In the genomic region with DNA sequence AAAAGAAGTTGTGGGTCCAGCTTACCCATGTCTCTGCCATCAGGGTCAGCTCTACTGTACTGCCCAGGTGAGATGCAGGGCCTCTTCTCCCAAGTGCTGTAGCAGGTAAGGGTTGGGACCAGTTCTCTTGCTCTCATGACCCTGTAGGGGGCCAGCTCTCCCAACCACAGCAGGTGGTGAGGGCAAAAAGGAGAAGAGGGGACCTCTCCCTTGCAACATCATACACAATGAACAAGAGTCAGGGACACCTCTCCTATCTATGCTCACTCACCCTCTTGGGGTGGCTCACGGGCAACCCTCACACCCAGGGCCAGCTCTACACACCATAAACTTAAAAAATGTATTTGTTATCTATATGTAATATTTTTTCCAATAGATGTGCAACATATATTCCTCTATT, we compare ENCODE assay signal across 19 mouse cellular contexts. TPM values are rescaled to one million over a fixed set of nuclear protein-coding genes. Genes with fewer than 3 reads are reported as not detected.
DNase-seq lines count a peak whose midpoint lies in the region; ATAC-seq lines count a peak whose summit lies in the region.
"Had no signal": no experiment of that assay in that cellular context is flagged by ENCODE, and none has a peak within 500 bp of the region (broad histone marks: within the 10 kb centered on the region; RNA-seq: fewer than 3 reads in every experiment).

No protein-coding gene starts in this region.

- H3K9ac ChIP-seq in midbrain, embryonic 16.5 days (ENCODE audit: low read depth, low read length): no peak overlapping the region
- H3K9ac ChIP-seq: embryonic facial prominence, embryonic 12.5 days; forebrain, embryonic 13.5 days; forebrain, embryonic 15.5 days had no signal

- H3K27me3 ChIP-seq in midbrain, embryonic 16.5 days (ENCODE audit: control insufficient read depth, insufficient read depth, low read depth, low read length): no peaks in the 10 kb centered on the region
- H3K27me3 ChIP-seq: embryonic facial prominence, embryonic 12.5 days; forebrain, embryonic 13.5 days; forebrain, embryonic 15.5 days had no signal

- WGBS in midbrain, embryonic 16.5 days: 93% methylated on average over 1 of the region's 1 CpGs

- no peak overlapping the region for H3K4me3 ChIP-seq in midbrain, embryonic 16.5 days (ENCODE audit: low read depth, low read length)
- H3K4me3 ChIP-seq: embryonic facial prominence, embryonic 10.5 days; embryonic facial prominence, embryonic 12.5 days; forebrain, embryonic 13.5 days; forebrain, embryonic 15.5 days had no signal

- no peaks in the 10 kb centered on the region for H3K36me3 ChIP-seq in midbrain, embryonic 16.5 days (ENCODE audit: control insufficient read depth, insufficient read depth, low read length)
- H3K36me3 ChIP-seq: embryonic facial prominence, embryonic 10.5 days; embryonic facial prominence, embryonic 12.5 days; forebrain, embryonic 15.5 days had no signal

- H3K27ac ChIP-seq in midbrain, embryonic 16.5 days (ENCODE audit: low read length): no peak overlapping the region
- H3K27ac ChIP-seq: embryonic facial prominence, embryonic 10.5 days; embryonic facial prominence, embryonic 12.5 days; forebrain, embryonic 13.5 days; forebrain, embryonic 15.5 days had no signal

- DNase-seq in spleen, postnatal 4 days (ENCODE audit: low spot score in 2 of 2): no peak
- DNase-seq in frontal cortex, postnatal 36 days (ENCODE audit: low spot score in 2 of 2): no peak
- DNase-seq: adrenal gland, adult 2 months; adrenal gland, postnatal 10 days; adrenal gland, postnatal 25 days; cerebellum, adult 11 months; cerebellum, adult 18-20 months; cerebellum, adult 8-10 months; cerebellum, adult 9-11 months; cerebellum, postnatal 14 days; cerebellum, postnatal 36 days had no signal

- no peaks in the 10 kb centered on the region for H3K4me1 ChIP-seq in midbrain, embryonic 16.5 days (ENCODE audit: control insufficient read depth, insufficient read depth, low read length)
- H3K4me1 ChIP-seq: embryonic facial prominence, embryonic 10.5 days; embryonic facial prominence, embryonic 12.5 days; forebrain, embryonic 13.5 days; forebrain, embryonic 15.5 days had no signal

- H3K4me2 ChIP-seq in midbrain, embryonic 16.5 days (ENCODE audit: low read length): no peak overlapping the region
- H3K4me2 ChIP-seq: embryonic facial prominence, embryonic 12.5 days; forebrain, embryonic 13.5 days; forebrain, embryonic 15.5 days had no signal

- peak; percentile 72 for ATAC-seq in granulocyte monocyte progenitor cell, adult 5-6 weeks (replicated peaks; ENCODE audit: poor library complexity, severe bottlenecking)
- ATAC-seq in megakaryocyte, adult 5-6 weeks (ENCODE audit: poor library complexity, severe bottlenecking): peak; percentile 14; the same call in 1 of the 2 replicates
- ATAC-seq in megakaryocyte-erythroid progenitor cell, adult 5-6 weeks (replicated peaks; ENCODE audit: low FRiP score, low TSS enrichment, poor library complexity, severe bottlenecking): 0 out of 2 replicates have a peak, but pooled peaks have one; percentile 37
- ATAC-seq in midbrain, embryonic 16.5 days: no peak
- ATAC-seq: forebrain, embryonic 13.5 days; forebrain, embryonic 15.5 days had no signal

- H3K9me3 ChIP-seq in midbrain, embryonic 16.5 days (replicated peaks; ENCODE audit: control insufficient read depth, low read length, poor library complexity, severe bottlenecking): no peaks in the 10 kb centered on the region
- H3K9me3 ChIP-seq: embryonic facial prominence, embryonic 10.5 days; embryonic facial prominence, embryonic 12.5 days; forebrain, embryonic 13.5 days; forebrain, embryonic 15.5 days had no signal

RNA-seq across cellular contexts. Expression of a gene that starts 29.1 kb away (rescaled TPM):
- total RNA-seq in granulocyte monocyte progenitor cell, adult 5-6 weeks (2014; fragmentation: Nextera tagmentation): 193 and 213 TPM in 2 replicates
- 372 and 413 TPM in 2 replicates for total RNA-seq in granulocyte monocyte progenitor cell, adult 5-6 weeks (2017)
- 490 and 593 TPM in 2 replicates for total RNA-seq in megakaryocyte, adult 5-6 weeks (2015)
- total RNA-seq in megakaryocyte, adult 5-6 weeks (2017): 665 and 673 TPM in 2 replicates
- total RNA-seq in megakaryocyte-erythroid progenitor cell, adult 5-6 weeks (2014; fragmentation: Nextera tagmentation): 75.8 and 85.8 TPM in 2 replicates
- total RNA-seq in megakaryocyte-erythroid progenitor cell, adult 5-6 weeks (2017): 190 and 260 TPM in 2 replicates
- 246 and 251 TPM in 2 replicates for polyA plus RNA-seq in midbrain, embryonic 16.5 days (2015; fragmentation: Nextera tagmentation; extraction: Ambion mirVana)
